22 mouse cellular contexts compared by ENCODE assay signal in the genomic region with DNA sequence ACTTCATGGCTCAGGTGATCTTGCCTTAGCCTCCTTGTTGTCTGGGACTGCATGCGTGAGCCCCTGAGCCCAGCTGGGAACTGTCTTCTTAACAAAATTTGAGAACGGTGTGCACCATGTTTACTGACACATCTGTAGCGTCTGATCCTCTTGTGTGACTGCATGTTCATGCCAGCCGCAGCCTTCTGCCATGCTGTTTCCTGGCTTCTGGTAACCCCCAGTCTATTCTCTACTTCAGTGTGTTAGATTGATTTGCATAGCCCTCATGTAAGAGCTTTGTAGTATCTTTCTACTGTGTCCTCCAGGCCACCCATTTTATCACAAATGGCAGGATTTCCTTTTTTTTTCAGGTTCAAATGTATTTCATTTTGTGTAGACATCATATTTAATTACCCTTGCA. TPM values are rescaled to one million over a fixed set of nuclear protein-coding genes. Genes with fewer than 3 reads are reported as not detected.
DNase-seq lines count a peak whose midpoint lies in the region; ATAC-seq and TF ChIP-seq lines count a peak whose summit lies in the region.
"Had no signal": no experiment of that assay in that cellular context is flagged by ENCODE, and none has a peak within 500 bp of the region (broad histone marks: within the 10 kb centered on the region; RNA-seq: fewer than 3 reads in every experiment).

No protein-coding gene starts in this region.

- 95% methylated on average over 4 of the region's 4 CpGs for WGBS in heart, embryonic 11.5 days (ENCODE audit: insufficient replicate concordance)

- no peak for ATAC-seq in heart, embryonic 11.5 days (replicated peaks; ENCODE audit: insufficient number of reproducible peaks, low FRiP score, low TSS enrichment)
- no peak for ATAC-seq in granulocyte monocyte progenitor cell, adult 5-6 weeks (replicated peaks; ENCODE audit: poor library complexity, severe bottlenecking)
- ATAC-seq in activated CD4-positive, CD25-positive, alpha-beta regulatory T cell, adult 4 months, result no peak
- ATAC-seq: CD4-positive, CD25-positive, alpha-beta regulatory T cell, adult 4 months; Patski had no signal

- no peak overlapping the region for H3K27ac ChIP-seq in heart, embryonic 11.5 days (ENCODE audit: low read depth, low read length)
- H3K27ac ChIP-seq in CH12.LX (ENCODE audit: insufficient read depth, low read depth), result 0 out of 2 replicates have a peak overlapping the region, but pooled peaks have one; percentile 28

- TF ChIP-seq RAD21 in CH12.LX (IDR thresholded peaks at IDR 0.05; ENCODE audit: low read depth, low read length), result no peak

- DNase-seq in heart, adult 11 months, result peak; percentile 66
- DNase-seq in A20 (ENCODE audit: low read depth, low spot score) (peak; percentile 77), CH12.LX (ENCODE audit: extremely low read depth) (peak; percentile 81)
- DNase-seq in splenic B cell, adult 2 months (ENCODE audit: low read depth, low spot score), result peak; percentile 29
- no peak for DNase-seq in urinary bladder, postnatal 25 days (ENCODE audit: low spot score)
- DNase-seq: adrenal gland, adult 2 months; adrenal gland, adult 8-10 months; adrenal gland, postnatal 10 days; adrenal gland, postnatal 14 days; adrenal gland, postnatal 25 days; adrenal gland, postnatal 36 days; B cell, adult 2 months; cerebellum, adult 11 months; cerebellum, adult 11-12 months; cerebellum, adult 18-20 months; cerebellum, adult 2 months; cerebellum, adult 8-10 months had no signal

- peaks cover 18% of the 10 kb centered on the region for H3K36me3 ChIP-seq in heart, embryonic 11.5 days (ENCODE audit: control insufficient read depth, insufficient read depth, low read length)
- peaks cover 26 to 68% of the 10 kb centered on the region in 2 experiments for H3K36me3 ChIP-seq in CH12.LX (replicated peaks in 1 of 2; ENCODE audit: control insufficient read depth in 1 of 2, insufficient read depth in 1 of 2, low read length in 1 of 2)
- peaks cover 7% of the 10 kb centered on the region; the same call in 1 of the 2 replicates for H3K36me3 ChIP-seq in splenic B cell, adult 2 months (ENCODE audit: control insufficient read depth, insufficient read depth, low read length, poor library complexity, severe bottlenecking)

- dilution Hi-C loops in CH12.LX (cut with MboI; ENCODE audit: extremely low pct_ligation_motif_present, extremely low pct_unique_long_range_greater_than_20kb, low sequenced_read_pairs), result no loop called here

- in situ Hi-C loops in CH12.LX (cut with MboI; ENCODE audit: low pct_ligation_motif_present, low pct_unique_long_range_greater_than_20kb, low sequenced_read_pairs), result no loop called here

- H3K4me1 ChIP-seq in heart, embryonic 11.5 days (ENCODE audit: control insufficient read depth, insufficient read depth, low read length), result no peaks in the 10 kb centered on the region
- peaks cover 0 to 53% of the 10 kb centered on the region in 2 experiments; a peak in 2 of 4 replicates for H3K4me1 ChIP-seq in CH12.LX (ENCODE audit: control insufficient read depth in 1 of 2, insufficient read depth in 2 of 2)

- no peak overlapping the region for H3K9ac ChIP-seq in heart, embryonic 11.5 days (ENCODE audit: low read depth, low read length)
- no peak overlapping the region for H3K9ac ChIP-seq in CH12.LX (ENCODE audit: insufficient read depth, low read depth)

- H3K4me3 ChIP-seq in heart, embryonic 11.5 days (ENCODE audit: low read depth, low read length), result no peak overlapping the region
- no peak overlapping the region for H3K4me3 ChIP-seq in CH12.LX (replicated peaks in 1 of 3; ENCODE audit: low read depth in 2 of 3, low read length in 2 of 3, poor library complexity in 1 of 3)

- H3K4me2 ChIP-seq in heart, embryonic 11.5 days, result no peak overlapping the region
- H3K4me2 ChIP-seq in CH12.LX (ENCODE audit: insufficient read depth, low read depth, poor library complexity, severe bottlenecking), result no peak overlapping the region

- no peaks in the 10 kb centered on the region for H3K9me3 ChIP-seq in heart, embryonic 11.5 days (replicated peaks; ENCODE audit: control insufficient read depth, low read length)
- H3K9me3 ChIP-seq in CH12.LX (replicated peaks; ENCODE audit: low read length), result peaks cover 13% of the 10 kb centered on the region

- H3K27me3 ChIP-seq in heart, embryonic 11.5 days (ENCODE audit: control insufficient read depth, insufficient read depth, low read length), result no peaks in the 10 kb centered on the region
- no peaks in the 10 kb centered on the region for H3K27me3 ChIP-seq in CH12.LX (replicated peaks)
- H3K27me3 ChIP-seq in splenic B cell, adult 2 months (ENCODE audit: control insufficient read depth, insufficient read depth, low read length, poor library complexity, severe bottlenecking), result no peaks in the 10 kb centered on the region
- H3K27me3 ChIP-seq: Patski had no signal

- TF ChIP-seq CTCF in CH12.LX (conservative IDR thresholded peaks at IDR 0.05 in 1 of 2, IDR thresholded peaks at IDR 0.05 in 1 of 2; ENCODE audit: low read depth in 2 of 2, low read length in 2 of 2), result no peak

- no peak for TF ChIP-seq POLR2A in CH12.LX (IDR thresholded peaks at IDR 0.05; ENCODE audit: low read depth, low read length)

- H3K79me2 ChIP-seq in CH12.LX (replicated peaks; ENCODE audit: control insufficient read depth, extremely low read depth, insufficient read depth, poor library complexity, severe bottlenecking), result peaks cover 3% of the 10 kb centered on the region

- TF ChIP-seq EP300 in CH12.LX (IDR thresholded peaks at IDR 0.05; ENCODE audit: low read length), result no peak

TF ChIP-seq in CH12.LX, 34 proteins besides CTCF, POLR2A, EP300 and RAD21:
- TF ChIP-seq BHLHE40 (IDR thresholded peaks at IDR 0.05; ENCODE audit: low read depth, low read length) (no peak), IRF4 (IDR thresholded peaks at IDR 0.05; ENCODE audit: low read depth, low read length) (no peak), MEF2A (IDR thresholded peaks at IDR 0.05; ENCODE audit: borderline replicate concordance, low read depth, low read length) (no peak), MAZ (IDR thresholded peaks at IDR 0.05; ENCODE audit: low read depth, low read length) (no peak), TBP (conservative IDR thresholded peaks at IDR 0.05; ENCODE audit: low read depth, low read length) (no peak), E2F4 (IDR thresholded peaks at IDR 0.05; ENCODE audit: insufficient replicate concordance, low read depth, low read length) (no peak), UBTF (IDR thresholded peaks at IDR 0.05; ENCODE audit: low read depth, low read length) (no peak), MXI1 (IDR thresholded peaks at IDR 0.05; ENCODE audit: low read depth, low read length) (no peak), HCFC1 (IDR thresholded peaks at IDR 0.05; ENCODE audit: low read depth, low read length) (no peak), GABPA (IDR thresholded peaks at IDR 0.05; ENCODE audit: insufficient replicate concordance, low read depth, low read length) (no peak), MAFK (IDR thresholded peaks at IDR 0.05; ENCODE audit: insufficient replicate concordance, low read length) (no peak), USF1 (IDR thresholded peaks at IDR 0.05; ENCODE audit: low read depth, low read length) (no peak), RCOR1 (conservative IDR thresholded peaks at IDR 0.05; ENCODE audit: low read depth, low read length) (no peak), JUND (conservative IDR thresholded peaks at IDR 0.05; ENCODE audit: low read depth, low read length) (no peak), ZNF384 (IDR thresholded peaks at IDR 0.05; ENCODE audit: low read depth, low read length) (no peak)
TF ChIP-seq in CH12.LX: peak in this region for 0.

RNA-seq across cellular contexts. Expression of a gene that starts 11.7 kb away (rescaled TPM):
- polyA plus RNA-seq in heart, embryonic 11.5 days (2014; fragmentation: Nextera tagmentation; extraction: Ambion mirVana), result 26.0 and 28.7 TPM in 2 replicates
- total RNA-seq in CH12.LX (2012; rRNA removed), result 16.3 and 17.8 TPM in 2 replicates
- total RNA-seq in CH12.LX (2014; rRNA removed), result 18.9 and 19.7 TPM in 2 replicates
- polyA plus RNA-seq in CH12.LX (2012; ENCODE audit: insufficient read length, low read depth), result 32.6 and 48.0 TPM in 2 replicates
- 13.6 and 23.3 TPM in 2 replicates for total RNA-seq in granulocyte monocyte progenitor cell, adult 5-6 weeks (2014; fragmentation: Nextera tagmentation)
- 12.3 and 13.3 TPM in 2 replicates for total RNA-seq in granulocyte monocyte progenitor cell, adult 5-6 weeks (2017)
- 10 to 100 TPM; 13.1 to 13.2 TPM for polyA plus RNA-seq in activated CD4-positive, CD25-positive, alpha-beta regulatory T cell, adult 4 months (2017; shearing (Covaris generic))

RNA-seq across cellular contexts. Expression of a gene that starts 26.9 kb away (rescaled TPM):
- 14.6 and 18.8 TPM in 2 replicates for polyA plus RNA-seq in heart, embryonic 11.5 days (2014; fragmentation: Nextera tagmentation; extraction: Ambion mirVana)
- total RNA-seq in CH12.LX (2012; rRNA removed) (8.9 and 10.3 TPM in 2 replicates), CH12.LX (2014; rRNA removed) (18.5 and 19.2 TPM in 2 replicates)
- polyA plus RNA-seq in CH12.LX (2012; ENCODE audit: insufficient read length, low read depth), result 18.6 and 24.4 TPM in 2 replicates
- 34.2 and 49.7 TPM in 2 replicates for total RNA-seq in granulocyte monocyte progenitor cell, adult 5-6 weeks (2014; fragmentation: Nextera tagmentation)
- total RNA-seq in granulocyte monocyte progenitor cell, adult 5-6 weeks (2017), result 30.9 and 36.7 TPM in 2 replicates
- 10 to 100 TPM; 11.9 to 13.6 TPM for polyA plus RNA-seq in activated CD4-positive, CD25-positive, alpha-beta regulatory T cell, adult 4 months (2017; shearing (Covaris generic))
